10 mouse cellular contexts compared by ENCODE assay signal in genomic region chr9:13323074-13323473, GRCm38 (mm10). TPM values are rescaled to one million over a fixed set of nuclear protein-coding genes. Genes with fewer than 3 reads are reported as not detected.
A peak's percentile ranks its signal among the peaks of the same experiment; 100 is the strongest.
DNase-seq lines count a peak whose midpoint lies in the region; ATAC-seq and TF ChIP-seq lines count a peak whose summit lies in the region.
"Had no signal": no experiment of that assay in that cellular context is flagged by ENCODE, and none has a peak within 500 bp of the region (broad histone marks: within the 10 kb centered on the region; RNA-seq: fewer than 3 reads in every experiment).

No protein-coding gene starts in this region.

- no peaks in the 10 kb centered on the region for H3K9me3 ChIP-seq in heart, embryonic 11.5 days (replicated peaks; ENCODE audit: control insufficient read depth, low read length)
- H3K9me3 ChIP-seq in lung, embryonic 16.5 days (ENCODE audit: control insufficient read depth, low read length): no peaks in the 10 kb centered on the region
- no peaks in the 10 kb centered on the region for H3K9me3 ChIP-seq in embryonic facial prominence, embryonic 12.5 days
- H3K9me3 ChIP-seq: megakaryocyte, embryonic 14.5 days had no signal

- no peaks in the 10 kb centered on the region for H3K27me3 ChIP-seq in heart, embryonic 11.5 days (ENCODE audit: control insufficient read depth, insufficient read depth, low read length)
- H3K27me3 ChIP-seq in lung, embryonic 16.5 days (ENCODE audit: control insufficient read depth, insufficient read depth, low read depth, low read length): no peaks in the 10 kb centered on the region
- no peaks in the 10 kb centered on the region for H3K27me3 ChIP-seq in embryonic facial prominence, embryonic 12.5 days
- no peaks in the 10 kb centered on the region for H3K27me3 ChIP-seq in small intestine, adult 2 months (ENCODE audit: control insufficient read depth, insufficient read depth, low read length)

- peak overlapping the region; percentile 50 for H3K27ac ChIP-seq in heart, embryonic 11.5 days (ENCODE audit: low read depth, low read length)
- H3K27ac ChIP-seq in lung, embryonic 16.5 days (ENCODE audit: low read length): peak overlapping the region; percentile 94
- H3K27ac ChIP-seq in embryonic facial prominence, embryonic 12.5 days: peak overlapping the region; percentile 55; the same call in 1 of the 2 replicates
- peak overlapping the region; percentile 33; the same call in 1 of the 2 replicates for H3K27ac ChIP-seq in small intestine, adult 2 months (ENCODE audit: insufficient read depth, low read depth, low read length)

- H3K4me1 ChIP-seq in heart, embryonic 11.5 days (ENCODE audit: control insufficient read depth, insufficient read depth, low read length): peaks cover 32% of the 10 kb centered on the region
- peaks cover 10% of the 10 kb centered on the region for H3K4me1 ChIP-seq in lung, embryonic 16.5 days (replicated peaks; ENCODE audit: control insufficient read depth, insufficient read depth, low read length)
- peaks cover 7% of the 10 kb centered on the region; the same call in 1 of the 2 replicates for H3K4me1 ChIP-seq in embryonic facial prominence, embryonic 12.5 days
- peaks cover 4% of the 10 kb centered on the region; the same call in 1 of the 2 replicates for H3K4me1 ChIP-seq in small intestine, adult 2 months (ENCODE audit: control insufficient read depth, insufficient read depth, insufficient read length, low read length)

- H3K4me2 ChIP-seq in heart, embryonic 11.5 days: no peak overlapping the region
- H3K4me2 ChIP-seq in lung, embryonic 16.5 days (ENCODE audit: low read depth, low read length): no peak overlapping the region
- no peak overlapping the region for H3K4me2 ChIP-seq in embryonic facial prominence, embryonic 12.5 days (replicated peaks)

- DNase-seq in heart, postnatal 36 days: no peak
- DNase-seq in lung, postnatal 25 days (ENCODE audit: low spot score): no peak
- no peak for DNase-seq in B cell, adult 2 months
- DNase-seq in embryo, embryonic 10 days (ENCODE audit: low spot score): no peak
- DNase-seq: right cerebral cortex, postnatal 4 days had no signal

- 73% methylated on average over 2 of the region's 2 CpGs for WGBS in heart, embryonic 11.5 days (ENCODE audit: insufficient replicate concordance)
- WGBS in lung, embryonic 16.5 days: 37% methylated on average over 2 of the region's 2 CpGs
- WGBS in embryonic facial prominence, embryonic 12.5 days: 67% methylated on average over 2 of the region's 2 CpGs
- WGBS in small intestine, adult 2 months: 48% methylated on average over 2 of the region's 2 CpGs

- H3K36me3 ChIP-seq in heart, embryonic 11.5 days (ENCODE audit: control insufficient read depth, insufficient read depth, low read length): no peaks in the 10 kb centered on the region
- H3K36me3 ChIP-seq in lung, embryonic 16.5 days (ENCODE audit: control insufficient read depth, insufficient read depth, low read length): no peaks in the 10 kb centered on the region
- H3K36me3 ChIP-seq in embryonic facial prominence, embryonic 12.5 days: no peaks in the 10 kb centered on the region
- no peaks in the 10 kb centered on the region for H3K36me3 ChIP-seq in small intestine, adult 2 months (ENCODE audit: control insufficient read depth, insufficient read depth, low read length)

- H3K9ac ChIP-seq in heart, embryonic 11.5 days (ENCODE audit: low read depth, low read length): no peak overlapping the region
- no peak overlapping the region for H3K9ac ChIP-seq in lung, embryonic 16.5 days (ENCODE audit: low read length)
- H3K9ac ChIP-seq in embryonic facial prominence, embryonic 12.5 days: no peak overlapping the region

- no peak for ATAC-seq in heart, embryonic 11.5 days (replicated peaks; ENCODE audit: insufficient number of reproducible peaks, low FRiP score, low TSS enrichment)
- 0 out of 2 replicates have a peak, but pooled peaks have one; percentile 43 for ATAC-seq in lung, embryonic 16.5 days (ENCODE audit: low read depth)
- ATAC-seq in embryonic facial prominence, embryonic 12.5 days (ENCODE audit: insufficient number of reproducible peaks, insufficient read depth, low FRiP score, low TSS enrichment): no peak

- intact Hi-C loops in heart, postnatal 36 days (cut with DNase I): no loop called here

- H3K4me3 ChIP-seq in heart, embryonic 11.5 days (ENCODE audit: low read depth, low read length): no peak overlapping the region
- H3K4me3 ChIP-seq in lung, embryonic 16.5 days (ENCODE audit: low read length): no peak overlapping the region
- no peak overlapping the region for H3K4me3 ChIP-seq in embryonic facial prominence, embryonic 12.5 days
- no peak overlapping the region for H3K4me3 ChIP-seq in small intestine, adult 2 months (ENCODE audit: low read depth, low read length)
- H3K4me3 ChIP-seq: megakaryocyte, embryonic 14.5 days had no signal

- TF ChIP-seq CTCF in small intestine, adult 2 months (IDR thresholded peaks at IDR 0.05; ENCODE audit: extremely low read depth, insufficient read length, insufficient replicate concordance, low read depth, low read length): no peak

- no peak for TF ChIP-seq POLR2A in small intestine, adult 2 months (IDR thresholded peaks at IDR 0.05; ENCODE audit: low read depth, low read length)

RNA-seq across cellular contexts. Expression of gene Maml2, which starts 25.3 kb away (rescaled TPM):
- polyA plus RNA-seq in heart, embryonic 11.5 days (2014; fragmentation: Nextera tagmentation; extraction: Ambion mirVana): 9.1 and 9.2 TPM in 2 replicates
- total RNA-seq in heart, postnatal 36 days (2021): 1 to 10 TPM; 6.0 to 6.2 TPM
- polyA plus RNA-seq in lung, embryonic 16.5 days (2015; fragmentation: Nextera tagmentation; extraction: Ambion mirVana): 15.3 and 15.6 TPM in 2 replicates
- 12.9 and 13.6 TPM in 2 replicates for polyA plus RNA-seq in embryonic facial prominence, embryonic 12.5 days (2016; fragmentation: Nextera tagmentation; extraction: Ambion mirVana)
- 1.6 and 2.8 TPM in 2 replicates for polyA plus RNA-seq in small intestine, adult 2 months (2012; rRNA removed)

Comparison
In these comparisons a context has a peak if more than half of its experiments do, and no peak if none do; other contexts are left out.
1. H3K27ac ChIP-seq: peak in every context shown above with its lines; median percentile 94 in lung, embryonic 16.5 days; 55 in embryonic facial prominence, embryonic 12.5 days; 50 in heart, embryonic 11.5 days; 33 in small intestine, adult 2 months.